Mouse (Mus musculus) kidney, postnatal 0 days (tissue): ENCODE data around the gene Arhgef18. TPM values are rescaled to one million over a fixed set of nuclear protein-coding genes. Genes with fewer than 3 reads are reported as not detected.

Source experiments
- ATAC-seq: fragments of 200-750 bp; cut with Nextera tagmentation; replicated peaks from 2 replicates; pipeline ENCODE4 v1.8.0; 2017; ENCODE audit warnings: low read depth, moderate number of reproducible peaks, moderate TSS enrichment, moderate library complexity; ENCODE audit not compliant: low FRiP score
- DNase-seq: peaks from one replicate; pipeline ENCODE4 v3.0.0-alpha.2; 2016; ENCODE audit warnings: low spot score
- H3K27ac ChIP-seq: fragments of 300-500 bp; sonication (generic); 2 replicates; pipeline ENCODE4 v1.5.1; 2014; ENCODE audit warnings: mild to moderate bottlenecking
- H3K27me3 ChIP-seq: fragments of 300-500 bp; sonication (generic); 2 replicates; pipeline ENCODE4 v1.6.1; 2014; ENCODE audit warnings: low read length, mixed read lengths; ENCODE audit not compliant: insufficient read depth
- H3K36me3 ChIP-seq: fragments of 300-500 bp; sonication (generic); 2 replicates; pipeline ENCODE4 v1.6.1; 2014; ENCODE audit warnings: low read length, mixed read lengths; ENCODE audit not compliant: insufficient read depth
- H3K4me1 ChIP-seq: fragments of 300-500 bp; sonication (generic); replicated peaks from 2 replicates; pipeline ENCODE4 v1.6.1; 2014; ENCODE audit warnings: antibody characterized with exemption, low read length, mixed read lengths; ENCODE audit not compliant: insufficient read depth
- H3K4me2 ChIP-seq: fragments of 300-500 bp; sonication (generic); 2 replicates; pipeline ENCODE4 v1.6.1; 2014; ENCODE audit warnings: mild to moderate bottlenecking, low read length, moderate library complexity, mixed read lengths
- H3K4me3 ChIP-seq: fragments of 300-500 bp; sonication (generic); replicated peaks from 2 replicates; pipeline ENCODE4 v1.5.1; 2014; ENCODE audit warnings: low read depth, low read length
- H3K9ac ChIP-seq: fragments of 300-500 bp; sonication (generic); 2 replicates; pipeline ENCODE4 v1.6.1; 2014; ENCODE audit warnings: low read depth, low read length
- H3K9me3 ChIP-seq: fragments of 300-500 bp; sonication (generic); replicated peaks from 2 replicates; pipeline ENCODE4 v1.6.1; 2016; ENCODE audit warnings: low read length, inconsistent platforms, mixed read lengths
- CTCF ChIP-seq: IDR thresholded peaks from 2 replicates; pipeline ENCODE4 v1.5.1; 2016; ENCODE audit warnings: antibody characterized with exemption, low read depth, mild to moderate bottlenecking, moderate library complexity
- WGBS: fragments of 180-500 bp; shearing (Covaris S2); extraction: QIAGEN DNeasy Blood & Tissue Kit; methylation state at CpG from one replicate; pipeline ENCODE4 v1.1.7; 2014; 5-methylcytosine and 5-hydroxymethylcytosine counted together
- polyA plus RNA-seq: library from polyadenylated mRNA; unstranded; fragments of >200 nt; fragmentation: Nextera tagmentation; extraction: Ambion mirVana; gene quantifications from 2 replicates; pipeline ENCODE4 v1.2.1, GENCODE M21; 2015

Gene Arhgef18
- polyA plus RNA-seq, 1 experiment from 2014 or later: 9.6 TPM

- ATAC-seq: no peak
- Histone ChIP-seq H3K36me3 (no peaks in the 10 kb centered on the region), H3K4me3 (no peak overlapping the region), H3K4me1 (no peaks in the 10 kb centered on the region), H3K9ac (no peak overlapping the region), H3K4me2 (no peak overlapping the region), H3K9me3 (no peaks in the 10 kb centered on the region), H3K27ac (no peak overlapping the region), H3K27me3 (no peaks in the 10 kb centered on the region)
- TF ChIP-seq CTCF: peak; percentile 42
- DNase-seq: no peak
These were observed 17.1 kb upstream of the Arhgef18 start for GRCm38 (mm10) chr8:3375748-3376147.

- no peak for TF ChIP-seq CTCF
- H3K27ac ChIP-seq: no peak overlapping the region
These were observed 16.0 kb upstream of the Arhgef18 start for GRCm38 (mm10) chr8:3376641-3377274.

GRCm38 (mm10) chr8:3387286-3387685 is 5.5 kb upstream of the Arhgef18 start:
- Histone ChIP-seq H3K36me3 (no peaks in the 10 kb centered on the region), H3K27ac (no peak overlapping the region), H3K9ac (no peak overlapping the region), H3K4me2 (no peak overlapping the region), H3K9me3 (no peaks in the 10 kb centered on the region), H3K4me3 (no peak overlapping the region), H3K27me3 (no peaks in the 10 kb centered on the region), H3K4me1 (no peaks in the 10 kb centered on the region)
- peak; percentile 93 for TF ChIP-seq CTCF
- ATAC-seq (peak; percentile 44; the same call in 1 of the 2 replicates), DNase-seq (peak; percentile 78)
- WGBS: 42% methylated on average over 6 of the region's 6 CpGs

More at GRCm38 (mm10) chr8:3376641-3377274, 16.0 kb upstream of the Arhgef18 start:
- H3K9ac ChIP-seq: no peak overlapping the region
- no peaks in the 10 kb centered on the region for H3K36me3 ChIP-seq
- no peaks in the 10 kb centered on the region for H3K4me1 ChIP-seq
- no peak overlapping the region for H3K4me3 ChIP-seq
- H3K27me3 ChIP-seq: no peaks in the 10 kb centered on the region
- DNase-seq (no peak), ATAC-seq (no peak)
- H3K4me2 ChIP-seq: no peak overlapping the region
- 50% methylated on average over 11 of the region's 11 CpGs for WGBS
- H3K9me3 ChIP-seq: no peaks in the 10 kb centered on the region

GRCm38 (mm10) chr8:3388591-3389338 is 4.0 kb upstream of the Arhgef18 start:
- H3K9ac ChIP-seq: no peak overlapping the region
- H3K4me1 ChIP-seq: no peaks in the 10 kb centered on the region
- H3K4me3 ChIP-seq: no peak overlapping the region
- no peak overlapping the region for H3K4me2 ChIP-seq
- no peaks in the 10 kb centered on the region for H3K27me3 ChIP-seq
- no peak for TF ChIP-seq CTCF
- H3K9me3 ChIP-seq: no peaks in the 10 kb centered on the region
- no peaks in the 10 kb centered on the region for H3K36me3 ChIP-seq
- DNase-seq (no peak), ATAC-seq (no peak)
- WGBS: 60% methylated on average over 9 of the region's 9 CpGs
- no peak overlapping the region for H3K27ac ChIP-seq

DNA sequence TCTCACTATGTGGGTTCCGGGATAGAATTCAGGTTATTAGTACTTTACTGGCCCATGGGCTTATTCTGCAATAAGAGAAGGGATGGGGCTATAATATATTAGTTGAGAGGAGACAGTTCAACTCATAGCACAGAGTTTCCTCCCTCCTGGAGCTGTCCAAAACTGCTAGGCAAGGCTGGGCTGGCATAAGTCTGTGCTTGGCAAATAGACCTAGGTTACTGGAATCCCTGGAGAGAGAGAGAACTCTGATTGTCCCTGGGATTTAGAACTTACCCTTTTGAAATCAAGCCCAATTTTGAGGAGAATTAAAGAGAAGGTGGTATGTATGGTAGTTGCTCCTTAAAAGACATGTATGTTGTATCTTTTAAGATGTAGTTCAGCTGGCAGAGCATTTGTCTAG is 3.3 kb upstream of the Arhgef18 start:
- Histone ChIP-seq H3K36me3 (no peaks in the 10 kb centered on the region), H3K27me3 (no peaks in the 10 kb centered on the region), H3K4me3 (no peak overlapping the region), H3K9ac (no peak overlapping the region), H3K4me2 (no peak overlapping the region), H3K9me3 (no peaks in the 10 kb centered on the region), H3K4me1 (0 out of 2 replicates have a peak, but pooled peaks cover 2% of the 10 kb centered on the region), H3K27ac (no peak overlapping the region)
- 97% methylated on average over 1 of the region's 1 CpGs for WGBS
- ATAC-seq: no peak
- no peak for DNase-seq
- TF ChIP-seq CTCF: no peak

GRCm38 (mm10) chr8:3392293-3392692 is 513 bp upstream of the Arhgef18 start:
- no peak for TF ChIP-seq CTCF
- Histone ChIP-seq H3K4me3 (peak overlapping the region; percentile 87), H3K4me1 (peaks cover 9% of the 10 kb centered on the region), H3K36me3 (no peaks in the 10 kb centered on the region), H3K9ac (peak overlapping the region; percentile 82; the same call in 1 of the 2 replicates), H3K4me2 (peak overlapping the region; percentile 88), H3K27ac (0 out of 2 replicates have a peak overlapping the region, but pooled peaks have one; percentile 75), H3K9me3 (no peaks in the 10 kb centered on the region), H3K27me3 (no peaks in the 10 kb centered on the region)
- 40% methylated on average over 4 of the region's 4 CpGs for WGBS
- ATAC-seq (no peak), DNase-seq (no peak)
